Mouse (Mus musculus): ENCODE results near the gene Ank2. TPM values are rescaled to one million over a fixed set of nuclear protein-coding genes. Genes with fewer than 3 reads are reported as not detected.

Gene Ank2
- polyA plus RNA-seq, 1 experiment, result 4.6 TPM

- H3K4me3 ChIP-seq (ENCODE audit: control insufficient read depth, insufficient read depth, low read length), result no peak overlapping the region
- H3K4me1 ChIP-seq (replicated peaks; ENCODE audit: control insufficient read depth, insufficient read depth, low read length), result no peaks in the 10 kb centered on the region
- H3K27ac ChIP-seq (ENCODE audit: control insufficient read depth, insufficient read depth, low read length), result no peak overlapping the region
- H3K36me3 ChIP-seq (ENCODE audit: control insufficient read depth, insufficient read depth, low read length), result no peaks in the 10 kb centered on the region
- DNase-seq, result no peak
- no peaks in the 10 kb centered on the region for H3K27me3 ChIP-seq (ENCODE audit: control insufficient read depth, insufficient read depth, low read length)
- 77% methylated on average over 8 of the region's 8 CpGs for WGBS
- TF ChIP-seq CTCF (IDR thresholded peaks at IDR 0.05; ENCODE audit: borderline replicate concordance, control insufficient read depth, extremely low read depth, insufficient read depth, low read length, poor library complexity) (no peak), POLR2A (IDR thresholded peaks at IDR 0.05; ENCODE audit: control insufficient read depth, extremely low read depth, insufficient read depth, low read length, poor library complexity) (no peak)
Measured at GRCm38 (mm10) chr3:127320311-127320710, 178.8 kb downstream of the Ank2 start.

- WGBS, result 98% methylated on average over 6 of the region's 6 CpGs
- Histone ChIP-seq H3K27ac (ENCODE audit: control insufficient read depth, insufficient read depth, low read length) (no peak overlapping the region), H3K36me3 (ENCODE audit: control insufficient read depth, insufficient read depth, low read length) (no peaks in the 10 kb centered on the region), H3K27me3 (ENCODE audit: control insufficient read depth, insufficient read depth, low read length) (no peaks in the 10 kb centered on the region), H3K4me1 (replicated peaks; ENCODE audit: control insufficient read depth, insufficient read depth, low read length) (no peaks in the 10 kb centered on the region), H3K4me3 (ENCODE audit: control insufficient read depth, insufficient read depth, low read length) (no peak overlapping the region)
- DNase-seq, result no peak
- TF ChIP-seq POLR2A (IDR thresholded peaks at IDR 0.05; ENCODE audit: control insufficient read depth, extremely low read depth, insufficient read depth, low read length, poor library complexity), result no peak
- no peak for TF ChIP-seq CTCF (IDR thresholded peaks at IDR 0.05; ENCODE audit: borderline replicate concordance, control insufficient read depth, extremely low read depth, insufficient read depth, low read length, poor library complexity)
Measured at GRCm38 (mm10) chr3:127317641-127318040, 181.5 kb downstream of the Ank2 start.

GRCm38 (mm10) chr3:127316717-127317116 is 182.4 kb downstream of the Ank2 start:
- TF ChIP-seq CTCF (IDR thresholded peaks at IDR 0.05; ENCODE audit: borderline replicate concordance, control insufficient read depth, extremely low read depth, insufficient read depth, low read length, poor library complexity) (no peak), POLR2A (IDR thresholded peaks at IDR 0.05; ENCODE audit: control insufficient read depth, extremely low read depth, insufficient read depth, low read length, poor library complexity) (no peak)
- H3K27ac ChIP-seq (ENCODE audit: control insufficient read depth, insufficient read depth, low read length), result no peak overlapping the region
- no peak overlapping the region for H3K4me3 ChIP-seq (ENCODE audit: control insufficient read depth, insufficient read depth, low read length)
- H3K36me3 ChIP-seq (ENCODE audit: control insufficient read depth, insufficient read depth, low read length), result no peaks in the 10 kb centered on the region
- DNase-seq, result no peak
- no peaks in the 10 kb centered on the region for H3K4me1 ChIP-seq (replicated peaks; ENCODE audit: control insufficient read depth, insufficient read depth, low read length)
- 94% methylated on average over 2 of the region's 2 CpGs for WGBS
- H3K27me3 ChIP-seq (ENCODE audit: control insufficient read depth, insufficient read depth, low read length), result no peaks in the 10 kb centered on the region

- Histone ChIP-seq H3K27me3 (ENCODE audit: control insufficient read depth, insufficient read depth, low read length) (no peaks in the 10 kb centered on the region), H3K4me1 (replicated peaks; ENCODE audit: control insufficient read depth, insufficient read depth, low read length) (no peaks in the 10 kb centered on the region), H3K4me3 (ENCODE audit: control insufficient read depth, insufficient read depth, low read length) (no peak overlapping the region), H3K36me3 (ENCODE audit: control insufficient read depth, insufficient read depth, low read length) (no peaks in the 10 kb centered on the region), H3K27ac (ENCODE audit: control insufficient read depth, insufficient read depth, low read length) (no peak overlapping the region)
- no peak for DNase-seq
- TF ChIP-seq POLR2A (IDR thresholded peaks at IDR 0.05; ENCODE audit: control insufficient read depth, extremely low read depth, insufficient read depth, low read length, poor library complexity) (no peak), CTCF (IDR thresholded peaks at IDR 0.05; ENCODE audit: borderline replicate concordance, control insufficient read depth, extremely low read depth, insufficient read depth, low read length, poor library complexity) (no peak)
- 89% methylated on average over 6 of the region's 6 CpGs for WGBS
Measured at GRCm38 (mm10) chr3:127311521-127311920, 187.6 kb downstream of the Ank2 start.

- Histone ChIP-seq H3K4me1 (replicated peaks; ENCODE audit: control insufficient read depth, insufficient read depth, low read length) (no peaks in the 10 kb centered on the region), H3K27ac (ENCODE audit: control insufficient read depth, insufficient read depth, low read length) (no peak overlapping the region), H3K27me3 (ENCODE audit: control insufficient read depth, insufficient read depth, low read length) (no peaks in the 10 kb centered on the region), H3K4me3 (ENCODE audit: control insufficient read depth, insufficient read depth, low read length) (no peak overlapping the region), H3K36me3 (ENCODE audit: control insufficient read depth, insufficient read depth, low read length) (no peaks in the 10 kb centered on the region)
- TF ChIP-seq CTCF (IDR thresholded peaks at IDR 0.05; ENCODE audit: borderline replicate concordance, control insufficient read depth, extremely low read depth, insufficient read depth, low read length, poor library complexity) (no peak), POLR2A (IDR thresholded peaks at IDR 0.05; ENCODE audit: control insufficient read depth, extremely low read depth, insufficient read depth, low read length, poor library complexity) (no peak)
- DNase-seq, result no peak
- WGBS, result 86% methylated on average over 3 of the region's 3 CpGs
Measured at GRCm38 (mm10) chr3:127310079-127310478, 189.1 kb downstream of the Ank2 start.

GRCm38 (mm10) chr3:127303957-127304553 is 195.1 kb downstream of the Ank2 start:
- WGBS, result 87% methylated on average over 6 of the region's 6 CpGs
- Histone ChIP-seq H3K4me3 (ENCODE audit: control insufficient read depth, insufficient read depth, low read length) (no peak overlapping the region), H3K36me3 (ENCODE audit: control insufficient read depth, insufficient read depth, low read length) (no peaks in the 10 kb centered on the region), H3K4me1 (replicated peaks; ENCODE audit: control insufficient read depth, insufficient read depth, low read length) (no peaks in the 10 kb centered on the region), H3K27ac (ENCODE audit: control insufficient read depth, insufficient read depth, low read length) (no peak overlapping the region), H3K27me3 (ENCODE audit: control insufficient read depth, insufficient read depth, low read length) (no peaks in the 10 kb centered on the region)
- no peak for TF ChIP-seq CTCF (IDR thresholded peaks at IDR 0.05; ENCODE audit: borderline replicate concordance, control insufficient read depth, extremely low read depth, insufficient read depth, low read length, poor library complexity)
- DNase-seq, result no peak

- H3K4me1 ChIP-seq (replicated peaks; ENCODE audit: control insufficient read depth, insufficient read depth, low read length), result no peaks in the 10 kb centered on the region
- H3K27me3 ChIP-seq (ENCODE audit: control insufficient read depth, insufficient read depth, low read length), result no peaks in the 10 kb centered on the region
- no peak overlapping the region for H3K27ac ChIP-seq (ENCODE audit: control insufficient read depth, insufficient read depth, low read length)
- WGBS, result 91% methylated on average over 4 of the region's 4 CpGs
- no peak for TF ChIP-seq POLR2A (IDR thresholded peaks at IDR 0.05; ENCODE audit: control insufficient read depth, extremely low read depth, insufficient read depth, low read length, poor library complexity)
- TF ChIP-seq CTCF (IDR thresholded peaks at IDR 0.05; ENCODE audit: borderline replicate concordance, control insufficient read depth, extremely low read depth, insufficient read depth, low read length, poor library complexity), result no peak
- H3K4me3 ChIP-seq (ENCODE audit: control insufficient read depth, insufficient read depth, low read length), result no peak overlapping the region
- no peak for DNase-seq
- H3K36me3 ChIP-seq (ENCODE audit: control insufficient read depth, insufficient read depth, low read length), result no peaks in the 10 kb centered on the region
Measured at GRCm38 (mm10) chr3:127303041-127303440, 196.1 kb downstream of the Ank2 start.

Measured in thymus, adult 2 months (tissue).